Mouse (Mus musculus): ENCODE measurements around the gene Bean1. TPM values are rescaled to one million over a fixed set of nuclear protein-coding genes. Genes with fewer than 3 reads are reported as not detected.

Gene Bean1
- 0.23 and 0.51 TPM in 2 replicates for polyA plus RNA-seq (2011; ENCODE audit: insufficient read depth, insufficient read length, low read depth, missing spikeins)

GRCm38 (mm10) chr8:104170118-104171049, at the start of gene Bean1:
Gene Bean1, plus strand, starts transcription at chr8:104170442.
- H3K27me3 ChIP-seq (ENCODE audit: control insufficient read depth, insufficient read depth, low read length, poor library complexity, severe bottlenecking) = peaks cover 28% of the 10 kb centered on the region
- no peak within 1 kb of the TSS for H3K27ac ChIP-seq (ENCODE audit: insufficient read depth, low read length)
- H3K9ac ChIP-seq (ENCODE audit: low read depth, poor library complexity, severe bottlenecking) = peak within 1 kb of the TSS; percentile 77
- H3K36me3 ChIP-seq (ENCODE audit: control insufficient read depth, insufficient read depth, low read length, poor library complexity, severe bottlenecking) = no peaks in the 10 kb centered on the region
- no peaks in the 10 kb centered on the region for H3K4me1 ChIP-seq (ENCODE audit: control insufficient read depth, insufficient read depth, low read length)
- no peak for TF ChIP-seq POLR2A (IDR thresholded peaks at IDR 0.05; ENCODE audit: insufficient read depth, low read length)
- no peak for TF ChIP-seq EP300 (IDR thresholded peaks at IDR 0.05; ENCODE audit: insufficient read depth, low read depth, low read length)
- TF ChIP-seq CTCF (IDR thresholded peaks at IDR 0.05; ENCODE audit: low read depth, low read length) = no peak
- H3K4me3 ChIP-seq (ENCODE audit: low read depth, low read length) = peak within 1 kb of the TSS; percentile 66
- no peaks in the 10 kb centered on the region; the same call in 1 of the 2 replicates for H3K9me3 ChIP-seq (replicated peaks; ENCODE audit: control insufficient read depth, insufficient read depth, low read length, poor library complexity, severe bottlenecking)

- no peaks in the 10 kb centered on the region for H3K27me3 ChIP-seq (ENCODE audit: control insufficient read depth, insufficient read depth, low read length, poor library complexity, severe bottlenecking)
- no peaks in the 10 kb centered on the region for H3K36me3 ChIP-seq (ENCODE audit: control insufficient read depth, insufficient read depth, low read length, poor library complexity, severe bottlenecking)
- H3K4me1 ChIP-seq (ENCODE audit: control insufficient read depth, insufficient read depth, low read length) = no peaks in the 10 kb centered on the region
- no peaks in the 10 kb centered on the region for H3K9me3 ChIP-seq (replicated peaks; ENCODE audit: control insufficient read depth, insufficient read depth, low read length, poor library complexity, severe bottlenecking)
- H3K4me3 ChIP-seq (ENCODE audit: low read depth, low read length) = no peak overlapping the region
- TF ChIP-seq EP300 (IDR thresholded peaks at IDR 0.05; ENCODE audit: insufficient read depth, low read depth, low read length) (no peak), POLR2A (IDR thresholded peaks at IDR 0.05; ENCODE audit: insufficient read depth, low read length) (no peak), CTCF (IDR thresholded peaks at IDR 0.05; ENCODE audit: low read depth, low read length) (no peak)
- H3K9ac ChIP-seq (ENCODE audit: low read depth, poor library complexity, severe bottlenecking) = no peak overlapping the region
- H3K27ac ChIP-seq (ENCODE audit: insufficient read depth, low read length) = no peak overlapping the region
Measured at GRCm38 (mm10) chr8:104121640-104122416, 48.4 kb upstream of the Bean1 start.

GRCm38 (mm10) chr8:104123080-104123657, 47.1 kb upstream of the Bean1 start:
- no peak overlapping the region for H3K4me3 ChIP-seq (ENCODE audit: low read depth, low read length)
- no peak overlapping the region for H3K9ac ChIP-seq (ENCODE audit: low read depth, poor library complexity, severe bottlenecking)
- H3K36me3 ChIP-seq (ENCODE audit: control insufficient read depth, insufficient read depth, low read length, poor library complexity, severe bottlenecking) = no peaks in the 10 kb centered on the region
- no peaks in the 10 kb centered on the region for H3K27me3 ChIP-seq (ENCODE audit: control insufficient read depth, insufficient read depth, low read length, poor library complexity, severe bottlenecking)
- TF ChIP-seq POLR2A (IDR thresholded peaks at IDR 0.05; ENCODE audit: insufficient read depth, low read length) = no peak
- no peak for TF ChIP-seq EP300 (IDR thresholded peaks at IDR 0.05; ENCODE audit: insufficient read depth, low read depth, low read length)
- no peak for TF ChIP-seq CTCF (IDR thresholded peaks at IDR 0.05; ENCODE audit: low read depth, low read length)
- no peaks in the 10 kb centered on the region for H3K9me3 ChIP-seq (replicated peaks; ENCODE audit: control insufficient read depth, insufficient read depth, low read length, poor library complexity, severe bottlenecking)
- H3K27ac ChIP-seq (ENCODE audit: insufficient read depth, low read length) = no peak overlapping the region
- H3K4me1 ChIP-seq (ENCODE audit: control insufficient read depth, insufficient read depth, low read length) = no peaks in the 10 kb centered on the region

- Histone ChIP-seq H3K4me3 (ENCODE audit: low read depth, low read length) (no peak overlapping the region), H3K36me3 (ENCODE audit: control insufficient read depth, insufficient read depth, low read length, poor library complexity, severe bottlenecking) (no peaks in the 10 kb centered on the region), H3K9me3 (replicated peaks; ENCODE audit: control insufficient read depth, insufficient read depth, low read length, poor library complexity, severe bottlenecking) (no peaks in the 10 kb centered on the region), H3K27ac (ENCODE audit: insufficient read depth, low read length) (no peak overlapping the region), H3K27me3 (ENCODE audit: control insufficient read depth, insufficient read depth, low read length, poor library complexity, severe bottlenecking) (no peaks in the 10 kb centered on the region), H3K4me1 (ENCODE audit: control insufficient read depth, insufficient read depth, low read length) (no peaks in the 10 kb centered on the region), H3K9ac (ENCODE audit: low read depth, poor library complexity, severe bottlenecking) (no peak overlapping the region)
- no peak for TF ChIP-seq CTCF (IDR thresholded peaks at IDR 0.05; ENCODE audit: low read depth, low read length)
- TF ChIP-seq EP300 (IDR thresholded peaks at IDR 0.05; ENCODE audit: insufficient read depth, low read depth, low read length) = no peak
- TF ChIP-seq POLR2A (IDR thresholded peaks at IDR 0.05; ENCODE audit: insufficient read depth, low read length) = no peak
Measured at GRCm38 (mm10) chr8:104124534-104124933, 45.7 kb upstream of the Bean1 start.

- no peak for TF ChIP-seq EP300 (IDR thresholded peaks at IDR 0.05; ENCODE audit: insufficient read depth, low read depth, low read length)
- no peak for TF ChIP-seq CTCF (IDR thresholded peaks at IDR 0.05; ENCODE audit: low read depth, low read length)
- no peak for TF ChIP-seq POLR2A (IDR thresholded peaks at IDR 0.05; ENCODE audit: insufficient read depth, low read length)
- no peaks in the 10 kb centered on the region for H3K9me3 ChIP-seq (replicated peaks; ENCODE audit: control insufficient read depth, insufficient read depth, low read length, poor library complexity, severe bottlenecking)
- H3K9ac ChIP-seq (ENCODE audit: low read depth, poor library complexity, severe bottlenecking) = no peak overlapping the region
- H3K27me3 ChIP-seq (ENCODE audit: control insufficient read depth, insufficient read depth, low read length, poor library complexity, severe bottlenecking) = no peaks in the 10 kb centered on the region
- no peak overlapping the region for H3K4me3 ChIP-seq (ENCODE audit: low read depth, low read length)
- H3K27ac ChIP-seq (ENCODE audit: insufficient read depth, low read length) = no peak overlapping the region
- no peaks in the 10 kb centered on the region for H3K4me1 ChIP-seq (ENCODE audit: control insufficient read depth, insufficient read depth, low read length)
- no peaks in the 10 kb centered on the region for H3K36me3 ChIP-seq (ENCODE audit: control insufficient read depth, insufficient read depth, low read length, poor library complexity, severe bottlenecking)
Measured at GRCm38 (mm10) chr8:104127160-104127883, 42.9 kb upstream of the Bean1 start.
